Mouse (Mus musculus): ENCODE measurements around the gene Otulin.

GRCm38 (mm10) chr15:27545203-27545602, 85.3 kb downstream of the Otulin start:
- TF ChIP-seq CTCF (IDR thresholded peaks at IDR 0.05; ENCODE audit: insufficient read depth, low read length), result no peak
- TF ChIP-seq POLR2A (IDR thresholded peaks at IDR 0.05; ENCODE audit: borderline replicate concordance, extremely low read depth, low read depth, low read length), result no peak

Measured in lung, adult 2 months (tissue).